Mouse (Mus musculus) embryonic facial prominence, embryonic 11.5 days (tissue): ENCODE results near the gene Pkdrej. TPM values are rescaled to one million over a fixed set of nuclear protein-coding genes. Genes with fewer than 3 reads are reported as not detected.

Source experiments
- ATAC-seq: fragments of 200-750 bp; cut with Nextera tagmentation; replicated peaks from 2 replicates; pipeline ENCODE4 v1.8.0; 2017; ENCODE audit warnings: low read depth; ENCODE audit not compliant: insufficient number of reproducible peaks, low FRiP score, low TSS enrichment
- DNase-seq: peaks from one replicate; pipeline ENCODE4 v3.0.0-alpha.2; 2015; ENCODE audit warnings: low spot score
- H3K27ac ChIP-seq: fragments of 300-500 bp; sonication (generic); replicated peaks from 2 replicates; pipeline ENCODE4 v1.5.1; 2014; ENCODE audit warnings: mild to moderate bottlenecking, low read depth, low read length, control low read depth
- H3K27me3 ChIP-seq: fragments of 300-500 bp; sonication (generic); 2 replicates; pipeline ENCODE4 v1.6.1; 2014; ENCODE audit warnings: mild to moderate bottlenecking, low read length, moderate library complexity, mixed read lengths; ENCODE audit not compliant: control insufficient read depth, insufficient read depth
- H3K36me3 ChIP-seq: fragments of 300-500 bp; sonication (generic); replicated peaks from 2 replicates; pipeline ENCODE4 v1.6.1; 2014; ENCODE audit warnings: low read depth, mild to moderate bottlenecking, low read length, moderate library complexity, mixed read lengths; ENCODE audit not compliant: control insufficient read depth, insufficient read depth
- H3K4me1 ChIP-seq: fragments of 300-500 bp; sonication (generic); 2 replicates; pipeline ENCODE4 v1.6.1; 2014; ENCODE audit warnings: low read length, mixed read lengths; ENCODE audit not compliant: control insufficient read depth, insufficient read depth
- H3K4me2 ChIP-seq: fragments of 300-500 bp; sonication (generic); 2 replicates; pipeline ENCODE4 v1.6.1; 2014; ENCODE audit warnings: low read depth, mild to moderate bottlenecking, control low read depth, low read length, moderate library complexity
- H3K4me3 ChIP-seq: fragments of 300-500 bp; sonication (generic); 2 replicates; pipeline ENCODE4 v1.5.1; 2014; ENCODE audit warnings: low read depth, low read length, control low read depth
- H3K9ac ChIP-seq: fragments of 300-500 bp; sonication (generic); replicated peaks from 2 replicates; pipeline ENCODE4 v1.6.1; 2014; ENCODE audit warnings: mild to moderate bottlenecking, control low read depth, low read length
- H3K9me3 ChIP-seq: fragments of 300-500 bp; sonication (generic); replicated peaks from 2 replicates; pipeline ENCODE4 v1.6.1; 2016; ENCODE audit warnings: mild to moderate bottlenecking, low read length, inconsistent platforms, mixed read lengths; ENCODE audit not compliant: control insufficient read depth
- WGBS: fragments of 180-500 bp; shearing (Covaris S2); extraction: QIAGEN DNeasy Blood & Tissue Kit; methylation state at CpG from one replicate; pipeline ENCODE4 v1.1.7; 2014; 5-methylcytosine and 5-hydroxymethylcytosine counted together
- polyA plus RNA-seq: library from polyadenylated mRNA; unstranded; fragments of >200 nt; fragmentation: Nextera tagmentation; extraction: Ambion mirVana; gene quantifications from 2 replicates; pipeline ENCODE4 v1.2.1, GENCODE M21; 2014

Pkdrej gene
- polyA plus RNA-seq, 1 experiment from 2014 or later = 0.11 TPM

GRCm38 (mm10) chr15:85775001-85775400 is 46.5 kb downstream of the Pkdrej start:
- no peaks in the 10 kb centered on the region for H3K4me1 ChIP-seq
- H3K36me3 ChIP-seq = no peaks in the 10 kb centered on the region
- ATAC-seq = no peak
- DNase-seq = no peak
- WGBS = 83% methylated on average over 7 of the region's 7 CpGs
- H3K27me3 ChIP-seq = no peaks in the 10 kb centered on the region
- H3K4me3 ChIP-seq = no peak overlapping the region
- H3K27ac ChIP-seq = no peak overlapping the region
- no peak overlapping the region for H3K4me2 ChIP-seq
- no peak overlapping the region for H3K9ac ChIP-seq
- no peaks in the 10 kb centered on the region for H3K9me3 ChIP-seq

- H3K9ac ChIP-seq = no peak overlapping the region
- ATAC-seq = no peak
- H3K27me3 ChIP-seq = no peaks in the 10 kb centered on the region
- no peaks in the 10 kb centered on the region for H3K9me3 ChIP-seq
- no peak overlapping the region for H3K4me2 ChIP-seq
- H3K4me3 ChIP-seq = no peak overlapping the region
- H3K36me3 ChIP-seq = no peaks in the 10 kb centered on the region
- H3K27ac ChIP-seq = no peak overlapping the region
- H3K4me1 ChIP-seq = no peaks in the 10 kb centered on the region
- no peak for DNase-seq
- 89% methylated on average over 9 of the region's 9 CpGs for WGBS
Measured at GRCm38 (mm10) chr15:85774419-85774818, 47.1 kb downstream of the Pkdrej start.

GRCm38 (mm10) chr15:85772146-85772740 is 49.3 kb downstream of the Pkdrej start:
- 76% methylated on average over 11 of the region's 11 CpGs for WGBS
- H3K4me1 ChIP-seq = no peaks in the 10 kb centered on the region
- H3K9ac ChIP-seq = no peak overlapping the region
- ATAC-seq (no peak), DNase-seq (no peak)
- no peak overlapping the region for H3K4me2 ChIP-seq
- no peaks in the 10 kb centered on the region for H3K9me3 ChIP-seq
- no peak overlapping the region for H3K4me3 ChIP-seq
- H3K36me3 ChIP-seq = no peaks in the 10 kb centered on the region
- H3K27me3 ChIP-seq = no peaks in the 10 kb centered on the region
- no peak overlapping the region for H3K27ac ChIP-seq

- H3K27me3 ChIP-seq = no peaks in the 10 kb centered on the region
- no peak overlapping the region for H3K27ac ChIP-seq
- no peaks in the 10 kb centered on the region for H3K4me1 ChIP-seq
- H3K36me3 ChIP-seq = no peaks in the 10 kb centered on the region
- no peak overlapping the region for H3K4me3 ChIP-seq
- no peak overlapping the region for H3K4me2 ChIP-seq
- WGBS = 82% methylated on average over 17 of the region's 17 CpGs
- no peak overlapping the region for H3K9ac ChIP-seq
- ATAC-seq (no peak), DNase-seq (no peak)
- no peaks in the 10 kb centered on the region for H3K9me3 ChIP-seq
Measured at GRCm38 (mm10) chr15:85771306-85772121, 50.0 kb downstream of the Pkdrej start.

- H3K9me3 ChIP-seq = no peaks in the 10 kb centered on the region
- H3K4me2 ChIP-seq = no peak overlapping the region
- no peaks in the 10 kb centered on the region for H3K4me1 ChIP-seq
- no peaks in the 10 kb centered on the region for H3K36me3 ChIP-seq
- no peak overlapping the region for H3K9ac ChIP-seq
- DNase-seq = no peak
- no peak overlapping the region for H3K4me3 ChIP-seq
- no peak overlapping the region for H3K27ac ChIP-seq
- WGBS = 92% methylated on average over 8 of the region's 8 CpGs
- no peak for ATAC-seq
- no peaks in the 10 kb centered on the region for H3K27me3 ChIP-seq
Measured at GRCm38 (mm10) chr15:85768991-85769390, 52.5 kb downstream of the Pkdrej start.

GRCm38 (mm10) chr15:85766677-85767076 is 54.9 kb downstream of the Pkdrej start:
- no peak for ATAC-seq
- DNase-seq = no peak
- 92% methylated on average over 5 of the region's 5 CpGs for WGBS
- Histone ChIP-seq H3K36me3 (no peaks in the 10 kb centered on the region), H3K4me2 (no peak overlapping the region), H3K9ac (no peak overlapping the region), H3K27me3 (no peaks in the 10 kb centered on the region), H3K4me1 (no peaks in the 10 kb centered on the region), H3K9me3 (no peaks in the 10 kb centered on the region), H3K4me3 (no peak overlapping the region), H3K27ac (no peak overlapping the region)

GRCm38 (mm10) chr15:85765022-85765421 is 56.5 kb downstream of the Pkdrej start:
- Histone ChIP-seq H3K36me3 (no peaks in the 10 kb centered on the region), H3K4me1 (no peaks in the 10 kb centered on the region), H3K9me3 (no peaks in the 10 kb centered on the region), H3K4me3 (no peak overlapping the region), H3K27ac (no peak overlapping the region), H3K9ac (no peak overlapping the region), H3K4me2 (no peak overlapping the region), H3K27me3 (no peaks in the 10 kb centered on the region)
- DNase-seq (no peak), ATAC-seq (no peak)
- 39% methylated on average over 3 of the region's 3 CpGs for WGBS
